8 mouse cellular contexts compared by ENCODE assay signal in genomic region chr11:69364910-69365309, GRCm38 (mm10). TPM values are rescaled to one million over a fixed set of nuclear protein-coding genes. Genes with fewer than 3 reads are reported as not detected.
DNase-seq lines count a peak whose midpoint lies in the region; ATAC-seq lines count a peak whose summit lies in the region.

No protein-coding gene starts in this region.

- peaks cover 46% of the 10 kb centered on the region for H3K36me3 ChIP-seq in forebrain, embryonic 13.5 days (ENCODE audit: poor library complexity, severe bottlenecking)
- H3K36me3 ChIP-seq in heart, embryonic 15.5 days: peaks cover 32% of the 10 kb centered on the region
- H3K36me3 ChIP-seq in limb, embryonic 15.5 days: peaks cover 44% of the 10 kb centered on the region
- H3K36me3 ChIP-seq in midbrain, embryonic 16.5 days (ENCODE audit: control insufficient read depth, insufficient read depth, low read length): peaks cover 33% of the 10 kb centered on the region

- peak; percentile 59 for ATAC-seq in forebrain, embryonic 13.5 days
- ATAC-seq in heart, embryonic 15.5 days (replicated peaks; ENCODE audit: insufficient number of reproducible peaks, insufficient read depth, low FRiP score, low read depth): peak; percentile 68
- ATAC-seq in limb, embryonic 15.5 days (ENCODE audit: insufficient number of reproducible peaks, low FRiP score, low TSS enrichment, low read depth): peak; percentile 28; the same call in 1 of the 2 replicates
- ATAC-seq in midbrain, embryonic 16.5 days: peak; percentile 30

- H3K27ac ChIP-seq in forebrain, embryonic 13.5 days: peak overlapping the region; percentile 99
- H3K27ac ChIP-seq in heart, embryonic 15.5 days: peak overlapping the region; percentile 97
- peak overlapping the region; percentile 99 for H3K27ac ChIP-seq in limb, embryonic 15.5 days
- H3K27ac ChIP-seq in midbrain, embryonic 16.5 days (ENCODE audit: low read length): peak overlapping the region; percentile 100

- H3K4me2 ChIP-seq in forebrain, embryonic 13.5 days: peak overlapping the region; percentile 98
- H3K4me2 ChIP-seq in heart, embryonic 15.5 days: peak overlapping the region; percentile 97; the same call in 1 of the 2 replicates
- H3K4me2 ChIP-seq in limb, embryonic 15.5 days: peak overlapping the region; percentile 87
- peak overlapping the region; percentile 96 for H3K4me2 ChIP-seq in midbrain, embryonic 16.5 days (ENCODE audit: low read length)

- peak overlapping the region; percentile 70 for H3K9ac ChIP-seq in forebrain, embryonic 13.5 days
- H3K9ac ChIP-seq in heart, embryonic 15.5 days: 0 out of 2 replicates have a peak overlapping the region, but pooled peaks have one; percentile 28
- H3K9ac ChIP-seq in limb, embryonic 15.5 days: no peak overlapping the region
- peak overlapping the region; percentile 8; the same call in 1 of the 2 replicates for H3K9ac ChIP-seq in midbrain, embryonic 16.5 days (ENCODE audit: low read depth, low read length)

- H3K9me3 ChIP-seq in forebrain, embryonic 13.5 days (replicated peaks): no peaks in the 10 kb centered on the region
- no peaks in the 10 kb centered on the region for H3K9me3 ChIP-seq in heart, embryonic 15.5 days (replicated peaks)
- H3K9me3 ChIP-seq in limb, embryonic 15.5 days: no peaks in the 10 kb centered on the region
- no peaks in the 10 kb centered on the region for H3K9me3 ChIP-seq in midbrain, embryonic 16.5 days (replicated peaks; ENCODE audit: control insufficient read depth, low read length, poor library complexity, severe bottlenecking)

- H3K27me3 ChIP-seq in forebrain, embryonic 13.5 days: no peaks in the 10 kb centered on the region
- H3K27me3 ChIP-seq in heart, embryonic 15.5 days: no peaks in the 10 kb centered on the region
- no peaks in the 10 kb centered on the region for H3K27me3 ChIP-seq in limb, embryonic 15.5 days
- H3K27me3 ChIP-seq in midbrain, embryonic 16.5 days (ENCODE audit: control insufficient read depth, insufficient read depth, low read depth, low read length): no peaks in the 10 kb centered on the region

- H3K4me3 ChIP-seq in forebrain, embryonic 13.5 days: peak overlapping the region; percentile 90
- H3K4me3 ChIP-seq in heart, embryonic 15.5 days: 0 out of 2 replicates have a peak overlapping the region, but pooled peaks have one; percentile 10
- H3K4me3 ChIP-seq in limb, embryonic 15.5 days: peak overlapping the region; percentile 81
- no peak overlapping the region for H3K4me3 ChIP-seq in midbrain, embryonic 16.5 days (ENCODE audit: low read depth, low read length)

- peaks cover 59% of the 10 kb centered on the region for H3K4me1 ChIP-seq in forebrain, embryonic 13.5 days
- H3K4me1 ChIP-seq in heart, embryonic 15.5 days (replicated peaks): peaks cover 44% of the 10 kb centered on the region
- H3K4me1 ChIP-seq in limb, embryonic 15.5 days: peaks cover 49% of the 10 kb centered on the region
- peaks cover 20% of the 10 kb centered on the region for H3K4me1 ChIP-seq in midbrain, embryonic 16.5 days (ENCODE audit: control insufficient read depth, insufficient read depth, low read length)

- WGBS in forebrain, embryonic 13.5 days: 2% methylated on average over 6 of the region's 6 CpGs
- WGBS in heart, embryonic 15.5 days: 3% methylated on average over 6 of the region's 6 CpGs
- whole genome bisulfite sequencing in limb, embryonic 15.5 days: under 1% methylated on average over 6 of the region's 6 CpGs
- 3% methylated on average over 6 of the region's 6 CpGs for whole genome bisulfite sequencing in midbrain, embryonic 16.5 days

- peak; percentile 24 to 40 for DNase-seq in thymus, postnatal 36 days
- no peak for DNase-seq in thymus, postnatal 0 days (ENCODE audit: low spot score)
- peak; percentile 97 for DNase-seq in kidney, postnatal 10 days
- peak; percentile 46 to 59 for DNase-seq in spleen, postnatal 36 days (ENCODE audit: low spot score in 2 of 2)

RNA-seq across cellular contexts. Expression of gene Chd3, which starts 4.3 kb away (rescaled TPM):
- 10.7 and 13.2 TPM in 2 replicates for polyA plus RNA-seq in thymus, postnatal 0 days (2015; fragmentation: Nextera tagmentation; extraction: Ambion mirVana)
- polyA plus RNA-seq in forebrain, embryonic 13.5 days (2015; fragmentation: Nextera tagmentation; extraction: Ambion mirVana): 104 and 106 TPM in 2 replicates
- polyA plus RNA-seq in heart, embryonic 15.5 days (2015; fragmentation: Nextera tagmentation; extraction: Ambion mirVana): 14.2 and 22.9 TPM in 2 replicates
- 77.4 and 89.3 TPM in 2 replicates for polyA plus RNA-seq in limb, embryonic 15.5 days (2015; fragmentation: Nextera tagmentation; extraction: Ambion mirVana)
- polyA plus RNA-seq in midbrain, embryonic 16.5 days (2015; fragmentation: Nextera tagmentation; extraction: Ambion mirVana): 82.8 and 86.1 TPM in 2 replicates

RNA-seq across cellular contexts. Expression of gene Rnf227, which starts 24.6 kb away (rescaled TPM):
- 6.8 and 8.3 TPM in 2 replicates for polyA plus RNA-seq in thymus, postnatal 0 days (2015; fragmentation: Nextera tagmentation; extraction: Ambion mirVana)
- 72.6 and 78.8 TPM in 2 replicates for polyA plus RNA-seq in forebrain, embryonic 13.5 days (2015; fragmentation: Nextera tagmentation; extraction: Ambion mirVana)
- polyA plus RNA-seq in heart, embryonic 15.5 days (2015; fragmentation: Nextera tagmentation; extraction: Ambion mirVana): 6.6 and 7.3 TPM in 2 replicates
- polyA plus RNA-seq in limb, embryonic 15.5 days (2015; fragmentation: Nextera tagmentation; extraction: Ambion mirVana): 15.6 and 17.2 TPM in 2 replicates
- polyA plus RNA-seq in midbrain, embryonic 16.5 days (2015; fragmentation: Nextera tagmentation; extraction: Ambion mirVana): 297 and 334 TPM in 2 replicates

RNA-seq across cellular contexts. Expression of gene Naa38, which starts 30.4 kb away (rescaled TPM):
- polyA plus RNA-seq in thymus, postnatal 0 days (2015; fragmentation: Nextera tagmentation; extraction: Ambion mirVana): 194 and 211 TPM in 2 replicates
- 100.0 and 108 TPM in 2 replicates for polyA plus RNA-seq in forebrain, embryonic 13.5 days (2015; fragmentation: Nextera tagmentation; extraction: Ambion mirVana)
- polyA plus RNA-seq in heart, embryonic 15.5 days (2015; fragmentation: Nextera tagmentation; extraction: Ambion mirVana): 129 and 132 TPM in 2 replicates
- 143 and 144 TPM in 2 replicates for polyA plus RNA-seq in limb, embryonic 15.5 days (2015; fragmentation: Nextera tagmentation; extraction: Ambion mirVana)
- 86.2 and 89.6 TPM in 2 replicates for polyA plus RNA-seq in midbrain, embryonic 16.5 days (2015; fragmentation: Nextera tagmentation; extraction: Ambion mirVana)

RNA-seq across cellular contexts. Expression of gene Cyb5d1, which starts 30.5 kb away (rescaled TPM):
- 25.9 and 28.3 TPM in 2 replicates for polyA plus RNA-seq in thymus, postnatal 0 days (2015; fragmentation: Nextera tagmentation; extraction: Ambion mirVana)
- polyA plus RNA-seq in forebrain, embryonic 13.5 days (2015; fragmentation: Nextera tagmentation; extraction: Ambion mirVana): 45.9 and 48.6 TPM in 2 replicates
- 20.6 and 24.0 TPM in 2 replicates for polyA plus RNA-seq in heart, embryonic 15.5 days (2015; fragmentation: Nextera tagmentation; extraction: Ambion mirVana)
- 30.2 and 36.6 TPM in 2 replicates for polyA plus RNA-seq in limb, embryonic 15.5 days (2015; fragmentation: Nextera tagmentation; extraction: Ambion mirVana)
- 27.1 and 28.9 TPM in 2 replicates for polyA plus RNA-seq in midbrain, embryonic 16.5 days (2015; fragmentation: Nextera tagmentation; extraction: Ambion mirVana)

RNA-seq across cellular contexts. Expression of gene Tmem88, which starts 33.1 kb away (rescaled TPM):
- polyA plus RNA-seq in thymus, postnatal 0 days (2015; fragmentation: Nextera tagmentation; extraction: Ambion mirVana): 10.4 and 12.9 TPM in 2 replicates
- 6.3 and 6.6 TPM in 2 replicates for polyA plus RNA-seq in forebrain, embryonic 13.5 days (2015; fragmentation: Nextera tagmentation; extraction: Ambion mirVana)
- polyA plus RNA-seq in heart, embryonic 15.5 days (2015; fragmentation: Nextera tagmentation; extraction: Ambion mirVana): 37.3 and 40.6 TPM in 2 replicates
- polyA plus RNA-seq in limb, embryonic 15.5 days (2015; fragmentation: Nextera tagmentation; extraction: Ambion mirVana): 18.8 and 20.4 TPM in 2 replicates
- polyA plus RNA-seq in midbrain, embryonic 16.5 days (2015; fragmentation: Nextera tagmentation; extraction: Ambion mirVana): 5.2 and 5.9 TPM in 2 replicates
